Mouse (Mus musculus) limb, embryonic 14.5 days (tissue): ENCODE measurements at regions not wholly inside any gene's neighbourhood (a gene's known extent, or its start where the extent isn't known, plus 50 kb on each side); places are given as distances from the start of the nearest gene placed in this dataset.

Source experiments
- ATAC-seq: fragments of 200-750 bp; cut with Nextera tagmentation; 2 replicates; pipeline ENCODE4 v1.8.0; 2017; ENCODE audit warnings: low read depth, moderate number of reproducible peaks, moderate TSS enrichment; ENCODE audit not compliant: low FRiP score
- DNase-seq: peaks from one replicate; pipeline ENCODE4 v3.0.0-alpha.2; 2015; ENCODE audit warnings: low spot score
- H3K27ac ChIP-seq: fragments of 300-500 bp; sonication (generic); replicated peaks from 2 replicates; pipeline ENCODE4 v1.5.1; 2014; ENCODE audit warnings: low read depth, mild to moderate bottlenecking, low read length, moderate library complexity, mixed read lengths
- H3K27me3 ChIP-seq: fragments of 300-500 bp; sonication (generic); 2 replicates; pipeline ENCODE4 v1.6.1; 2014; ENCODE audit warnings: low read length, mixed read lengths; ENCODE audit not compliant: control insufficient read depth, insufficient read depth
- H3K36me3 ChIP-seq: fragments of 300-500 bp; sonication (generic); 2 replicates; pipeline ENCODE4 v1.6.1; 2014; ENCODE audit warnings: mild to moderate bottlenecking, low read length, moderate library complexity, mixed read lengths; ENCODE audit not compliant: control insufficient read depth, insufficient read depth
- H3K4me1 ChIP-seq: fragments of 300-500 bp; sonication (generic); 2 replicates; pipeline ENCODE4 v1.6.1; 2014; ENCODE audit warnings: antibody characterized with exemption, low read length, mixed read lengths; ENCODE audit not compliant: control insufficient read depth, insufficient read depth
- H3K4me2 ChIP-seq: fragments of 300-500 bp; sonication (generic); replicated peaks from 2 replicates; pipeline ENCODE4 v1.6.1; 2014; ENCODE audit warnings: low read depth, mild to moderate bottlenecking, low read length, moderate library complexity; ENCODE audit not compliant: severe bottlenecking
- H3K4me3 ChIP-seq: fragments of 300-500 bp; sonication (generic); replicated peaks from 2 replicates; pipeline ENCODE4 v1.5.1; 2014; ENCODE audit warnings: low read length
- H3K9ac ChIP-seq: fragments of 300-500 bp; sonication (generic); 2 replicates; pipeline ENCODE4 v1.6.1; 2014; ENCODE audit warnings: mild to moderate bottlenecking, low read depth, low read length, moderate library complexity; ENCODE audit not compliant: severe bottlenecking
- H3K9me3 ChIP-seq: fragments of 300-500 bp; sonication (generic); 2 replicates; pipeline ENCODE4 v1.6.1; 2016; ENCODE audit warnings: low read length; ENCODE audit not compliant: control insufficient read depth
- POLR2A ChIP-seq: fragments of 200-500 bp; IDR thresholded peaks from 2 replicates; pipeline ENCODE4 v1.8.0; 2012; ENCODE audit warnings: inconsistent platforms, mild to moderate bottlenecking, moderate library complexity, borderline replicate concordance; ENCODE audit not compliant: insufficient read depth, insufficient read length; ENCODE audit errors: extremely low read depth
- WGBS: fragments of 180-500 bp; shearing (Covaris S2); extraction: QIAGEN DNeasy Blood & Tissue Kit; methylation state at CpG from one replicate; pipeline ENCODE4 v1.1.7; 2014; 5-methylcytosine and 5-hydroxymethylcytosine counted together

DNA sequence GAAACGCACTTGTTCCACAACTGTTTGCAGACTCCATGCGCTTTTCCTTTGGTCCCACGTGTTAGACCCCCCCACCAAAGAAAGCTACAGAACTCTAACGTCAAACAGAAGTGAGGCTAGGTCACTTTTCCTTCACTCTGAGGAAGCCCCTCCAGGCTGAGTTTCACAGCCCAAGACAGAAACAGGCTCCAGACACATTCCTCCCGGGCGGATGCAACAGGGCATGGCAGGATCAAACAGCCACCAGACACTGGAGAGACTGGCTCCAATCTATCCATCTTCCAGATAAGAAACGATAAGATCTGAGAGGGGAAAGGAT is 97.9 kb downstream of the Tmco5 start:
- Histone ChIP-seq H3K27me3 (no peaks in the 10 kb centered on the region), H3K9me3 (no peaks in the 10 kb centered on the region), H3K4me1 (peaks cover 60% of the 10 kb centered on the region), H3K27ac (peak overlapping the region; percentile 97), H3K36me3 (no peaks in the 10 kb centered on the region), H3K4me3 (peak overlapping the region; percentile 49), H3K9ac (peak overlapping the region; percentile 84; the same call in 1 of the 2 replicates), H3K4me2 (peak overlapping the region; percentile 89)
- DNase-seq (peak; percentile 46), ATAC-seq (no peak)
- TF ChIP-seq POLR2A = no peak
- WGBS = 2% methylated on average over 7 of the region's 7 CpGs

DNA sequence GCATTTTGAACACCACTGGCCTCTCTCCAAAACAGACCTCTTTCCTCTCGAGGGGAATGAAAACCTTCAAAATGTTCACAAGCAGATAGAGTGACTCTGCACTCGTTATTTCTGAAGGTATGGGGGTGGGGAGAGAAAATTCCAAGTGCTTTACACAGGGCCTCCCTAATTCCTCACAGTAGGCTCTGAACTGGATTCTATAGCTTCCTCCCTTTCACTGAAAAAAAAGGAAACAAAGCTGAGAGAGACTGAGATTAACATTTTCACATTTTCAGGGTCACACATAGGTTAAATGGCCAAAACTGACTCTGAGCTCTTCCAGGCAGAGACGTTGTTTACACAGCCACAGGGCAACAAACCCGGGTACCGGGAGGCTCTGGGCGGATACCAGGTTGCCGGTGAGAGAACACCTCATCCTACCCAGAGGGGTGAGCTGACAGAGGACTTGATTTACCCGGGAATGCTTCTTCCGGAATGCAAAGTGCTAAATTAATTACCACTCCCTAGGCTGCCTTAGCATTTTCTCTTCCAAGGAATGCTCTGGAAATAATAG is 98.5 kb downstream of the Tmco5 start:
- Histone ChIP-seq H3K9me3 (no peaks in the 10 kb centered on the region), H3K27me3 (no peaks in the 10 kb centered on the region), H3K4me3 (no peak overlapping the region), H3K4me1 (peaks cover 56% of the 10 kb centered on the region), H3K4me2 (peak overlapping the region; percentile 89; the same call in 1 of the 2 replicates), H3K36me3 (no peaks in the 10 kb centered on the region), H3K9ac (0 out of 2 replicates have a peak overlapping the region, but pooled peaks have one; percentile 12), H3K27ac (peak overlapping the region; percentile 97)
- TF ChIP-seq POLR2A = no peak
- WGBS = 12% methylated on average over 9 of the region's 9 CpGs
- DNase-seq (peak; percentile 62), ATAC-seq (no peak)

DNA sequence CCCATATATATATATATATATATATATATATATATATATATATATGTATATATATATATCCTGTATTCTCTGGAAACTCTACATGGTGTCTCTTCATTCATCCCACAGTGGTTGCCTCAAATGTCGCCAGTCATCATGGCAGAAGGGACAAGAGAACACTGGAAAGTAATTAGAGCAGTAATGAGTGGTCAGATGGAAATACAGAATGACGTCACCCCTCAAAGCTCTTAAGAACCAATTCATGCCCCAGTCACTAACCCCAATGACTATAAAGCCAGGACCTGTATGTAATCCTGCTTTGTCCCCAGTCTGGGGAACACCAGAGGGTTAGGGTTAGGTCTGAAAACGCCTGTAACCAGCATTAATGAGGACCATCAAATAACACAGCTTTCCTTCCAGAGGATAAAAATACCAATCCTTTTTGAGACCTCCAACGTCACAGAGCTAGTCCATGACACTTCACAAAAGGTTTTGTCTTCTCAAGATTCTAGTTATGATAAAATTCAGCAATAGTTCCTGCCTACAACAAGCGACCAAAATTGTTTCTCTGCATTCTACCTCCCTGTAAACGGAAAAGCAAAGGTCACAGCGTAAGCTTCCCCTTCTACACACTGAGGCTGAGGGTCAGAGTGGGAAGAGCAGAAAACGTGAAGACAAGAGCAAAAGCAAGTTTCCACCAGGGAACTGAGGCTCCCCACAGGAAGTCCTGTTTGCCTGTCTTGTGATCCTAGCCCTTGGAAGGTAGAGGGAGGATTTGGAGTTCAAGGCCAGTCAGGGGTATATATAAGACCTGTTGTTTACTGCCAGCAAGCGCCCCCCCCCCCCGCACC is 99.5 kb downstream of the Tmco5 start:
- 51% methylated on average over 10 of the region's 10 CpGs for WGBS
- H3K4me3 ChIP-seq = no peak overlapping the region
- no peaks in the 10 kb centered on the region for H3K36me3 ChIP-seq
- 0 out of 2 replicates have a peak overlapping the region, but pooled peaks have one; percentile 26 for H3K27ac ChIP-seq
- no peak overlapping the region for H3K9ac ChIP-seq
- ATAC-seq = no peak
- no peak for TF ChIP-seq POLR2A
- peaks cover 47% of the 10 kb centered on the region for H3K4me1 ChIP-seq
- DNase-seq = no peak
- H3K27me3 ChIP-seq = no peaks in the 10 kb centered on the region
- H3K4me2 ChIP-seq = no peak overlapping the region
- H3K9me3 ChIP-seq = no peaks in the 10 kb centered on the region

GRCm38 (mm10) chr2:116978809-116979208 is 100.3 kb downstream of the Tmco5 start:
- 59% methylated on average over 4 of the region's 4 CpGs for WGBS
- Histone ChIP-seq H3K4me1 (peaks cover 43% of the 10 kb centered on the region), H3K4me3 (no peak overlapping the region)

GRCm38 (mm10) chr2:116979561-116980391 is 101.3 kb downstream of the Tmco5 start:
- no peak overlapping the region for H3K9ac ChIP-seq
- no peaks in the 10 kb centered on the region for H3K9me3 ChIP-seq
- H3K4me1 ChIP-seq = peaks cover 34% of the 10 kb centered on the region
- H3K27ac ChIP-seq = peak overlapping the region; percentile 39; the same call in 1 of the 2 replicates
- WGBS = 11% methylated on average over 10 of the region's 10 CpGs
- no peak overlapping the region for H3K4me2 ChIP-seq
- no peak for TF ChIP-seq POLR2A
- H3K4me3 ChIP-seq = no peak overlapping the region
- ATAC-seq (no peak; the same call in 1 of the 2 replicates), DNase-seq (peak; percentile 66)
- no peaks in the 10 kb centered on the region for H3K27me3 ChIP-seq
- no peaks in the 10 kb centered on the region for H3K36me3 ChIP-seq

More at GRCm38 (mm10) chr2:116978809-116979208, 100.3 kb downstream of the Tmco5 start:
- Histone ChIP-seq H3K9ac (no peak overlapping the region), H3K36me3 (no peaks in the 10 kb centered on the region), H3K27ac (no peak overlapping the region), H3K9me3 (no peaks in the 10 kb centered on the region), H3K4me2 (no peak overlapping the region), H3K27me3 (no peaks in the 10 kb centered on the region)
- TF ChIP-seq POLR2A = no peak
- ATAC-seq = no peak
- DNase-seq = no peak
